ENCODE assay signal across 10 mouse cellular contexts in genomic region chr19:4326106-4326505, GRCm38 (mm10).
"Had no signal": no experiment of that assay in that cellular context is flagged by ENCODE, and none has a peak within 500 bp of the region (broad histone marks: within the 10 kb centered on the region; RNA-seq: fewer than 3 reads in every experiment).

No protein-coding gene starts in this region.

- H3K4me3 ChIP-seq: left cerebral cortex, adult 2 months; limb, embryonic 10.5 days; liver, embryonic 13.5 days; midbrain, embryonic 12.5 days; myocyte; neural tube, embryonic 15.5 days had no signal

- H3K27ac ChIP-seq: left cerebral cortex, adult 2 months; limb, embryonic 10.5 days; liver, embryonic 13.5 days; midbrain, embryonic 12.5 days; neural tube, embryonic 15.5 days had no signal

- H3K4me1 ChIP-seq: limb, embryonic 10.5 days had no signal

- DNase-seq: liver, embryonic 13.5 days; liver, postnatal 0 days; right cerebral cortex, adult 18-20 months; right cerebral cortex, postnatal 25 days; thymus, postnatal 4 days had no signal

- H3K4me2 ChIP-seq: liver, embryonic 13.5 days; midbrain, embryonic 12.5 days; neural tube, embryonic 15.5 days had no signal

- ATAC-seq: liver, postnatal 0 days had no signal

- H3K9ac ChIP-seq: liver, embryonic 13.5 days; liver, postnatal 0 days; midbrain, embryonic 12.5 days; neural tube, embryonic 15.5 days had no signal

- H3K9me3 ChIP-seq: limb, embryonic 10.5 days; liver, embryonic 13.5 days; midbrain, embryonic 12.5 days; neural tube, embryonic 15.5 days had no signal

- H3K27me3 ChIP-seq: liver, embryonic 13.5 days; midbrain, embryonic 12.5 days; neural tube, embryonic 15.5 days had no signal
